Mouse (Mus musculus) neutrophil, adult 5-6 weeks (primary cell): Measurements from ENCODE around the gene Bri3bp. TPM values are rescaled to one million over a fixed set of nuclear protein-coding genes. Genes with fewer than 3 reads are reported as not detected.
A peak's percentile ranks its signal among the peaks of the same experiment; 100 is the strongest.
"Not testable (repeated sequence)": the region's sequence is repeated elsewhere in the genome, so short reads cannot be mapped to it uniquely, and the experiment has no call there.

Experiments used
- ATAC-seq: fragments of 151-379, 151-347 bp; 2 replicates; pipeline ENCODE4 v1.8.0; 2017; ENCODE audit warnings: mild to moderate bottlenecking, moderate TSS enrichment; ENCODE audit not compliant: insufficient number of reproducible peaks, poor library complexity, low FRiP score, severe bottlenecking; ENCODE audit errors: extremely low read depth
- total RNA-seq: library from RNA; stranded (forward); fragments of 200-1000 nt; gene quantifications from 2 replicates; pipeline ENCODE4 v1.2.3, GENCODE M21; 2017

The Bri3bp gene
- 9.7 and 10.1 TPM in 2 replicates for total RNA-seq

DNA sequence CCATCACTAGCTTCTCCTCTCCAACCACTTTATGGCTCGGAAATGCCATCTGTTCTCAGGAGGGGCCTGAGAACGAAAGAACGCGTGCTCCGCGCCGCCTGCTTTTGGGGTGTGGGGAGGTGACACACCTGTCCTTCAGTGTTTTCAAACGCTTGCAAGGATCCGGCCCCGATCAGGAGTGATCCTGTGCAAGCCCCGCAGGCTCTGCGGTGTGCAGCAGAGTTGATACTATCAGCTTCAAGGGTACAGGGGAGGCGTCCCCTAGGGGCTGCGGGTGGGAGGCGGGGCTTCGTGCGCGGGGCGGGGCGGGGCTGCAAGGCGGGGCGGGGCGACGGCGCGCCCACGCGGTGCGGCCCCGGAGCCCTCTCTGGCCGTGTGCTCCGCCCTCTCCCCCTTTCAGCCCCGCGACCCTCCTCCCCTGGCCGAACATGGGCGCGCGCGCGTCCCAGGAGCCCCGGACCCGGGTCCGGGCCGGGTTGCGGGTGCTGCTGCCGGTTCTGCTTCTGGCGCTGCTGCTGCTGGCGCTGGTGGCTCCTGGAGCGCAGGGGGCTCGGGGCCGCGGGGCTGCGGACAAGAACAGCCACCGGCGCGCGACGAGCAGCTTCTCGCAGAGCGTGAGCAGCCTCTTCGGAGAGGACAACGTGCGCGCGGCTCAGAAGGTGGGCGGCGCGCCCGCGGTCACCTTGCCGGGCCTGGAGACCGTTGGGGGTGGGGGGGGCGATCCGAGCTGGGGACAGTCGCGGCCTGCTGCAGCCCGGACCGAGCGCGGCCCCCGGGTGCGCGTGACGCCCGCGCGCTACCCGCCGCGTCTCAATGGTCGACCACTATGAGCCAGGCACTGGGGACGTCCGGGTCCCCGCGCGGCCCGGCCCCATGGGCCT is at the start of gene Bri3bp:
TSS of gene Bri3bp (plus strand) at position 335 of the 881 bp plus-strand sequence.
- peak; percentile 48 for ATAC-seq

DNA sequence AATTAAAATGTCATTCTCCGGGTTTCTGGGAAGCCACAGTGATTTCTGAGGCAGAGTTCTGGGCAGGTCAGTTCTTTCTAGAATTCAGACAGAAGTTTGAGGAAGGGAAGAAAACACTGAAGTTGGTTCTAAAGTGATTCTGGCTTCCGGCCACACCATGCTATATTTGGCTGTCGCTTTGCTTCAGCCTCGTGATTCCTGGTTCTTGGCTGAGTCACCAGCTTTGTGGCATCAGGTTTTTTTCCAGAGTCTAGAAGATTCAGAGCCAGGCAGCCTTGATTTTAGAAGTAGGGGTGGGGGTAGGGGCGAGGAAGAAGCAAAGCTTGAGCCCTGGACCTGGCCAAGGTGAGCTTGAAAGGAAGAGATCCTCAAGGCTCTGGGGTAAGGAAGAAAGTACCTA is 49.8 kb upstream of the Bri3bp start:
- ATAC-seq = no peak

DNA sequence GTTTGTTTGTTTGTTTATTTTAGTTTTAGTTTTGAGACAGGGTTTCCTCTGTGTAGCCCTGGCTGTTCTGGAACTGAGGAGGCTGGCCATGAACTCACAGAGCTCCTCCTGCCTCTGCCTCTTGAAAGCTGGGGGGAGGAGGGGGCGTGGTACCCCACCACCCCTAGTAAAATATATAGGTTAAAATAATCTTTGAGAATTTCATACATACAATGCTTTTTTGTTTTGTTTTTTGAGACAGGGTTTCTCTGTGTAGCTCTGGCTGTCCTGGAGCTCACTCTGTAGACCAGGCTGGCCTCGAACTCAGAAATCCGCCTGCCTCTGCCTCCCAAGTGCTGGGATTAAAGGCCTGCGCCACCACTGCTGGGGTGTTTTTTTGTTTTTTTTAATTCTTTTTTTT is 49.2 kb upstream of the Bri3bp start:
- not testable (repeated sequence) for ATAC-seq

DNA sequence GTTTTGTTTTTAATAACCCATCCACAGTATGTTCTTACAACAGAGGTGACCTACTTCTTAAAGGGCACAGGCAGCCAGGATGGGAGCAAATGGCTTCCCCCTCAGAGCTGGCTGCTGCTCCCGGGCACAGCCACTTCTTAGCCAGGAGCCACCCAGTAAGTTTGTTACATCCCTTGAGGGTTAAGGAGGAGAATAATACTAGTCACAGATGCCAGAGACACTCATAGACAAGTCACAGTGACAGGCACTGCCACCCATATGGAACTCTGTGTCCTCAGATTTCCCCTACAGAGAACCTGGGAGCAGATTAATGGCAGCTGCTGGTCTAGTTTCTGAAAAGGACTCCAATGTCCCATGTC is 48.8 kb upstream of the Bri3bp start:
- no peak for ATAC-seq

DNA sequence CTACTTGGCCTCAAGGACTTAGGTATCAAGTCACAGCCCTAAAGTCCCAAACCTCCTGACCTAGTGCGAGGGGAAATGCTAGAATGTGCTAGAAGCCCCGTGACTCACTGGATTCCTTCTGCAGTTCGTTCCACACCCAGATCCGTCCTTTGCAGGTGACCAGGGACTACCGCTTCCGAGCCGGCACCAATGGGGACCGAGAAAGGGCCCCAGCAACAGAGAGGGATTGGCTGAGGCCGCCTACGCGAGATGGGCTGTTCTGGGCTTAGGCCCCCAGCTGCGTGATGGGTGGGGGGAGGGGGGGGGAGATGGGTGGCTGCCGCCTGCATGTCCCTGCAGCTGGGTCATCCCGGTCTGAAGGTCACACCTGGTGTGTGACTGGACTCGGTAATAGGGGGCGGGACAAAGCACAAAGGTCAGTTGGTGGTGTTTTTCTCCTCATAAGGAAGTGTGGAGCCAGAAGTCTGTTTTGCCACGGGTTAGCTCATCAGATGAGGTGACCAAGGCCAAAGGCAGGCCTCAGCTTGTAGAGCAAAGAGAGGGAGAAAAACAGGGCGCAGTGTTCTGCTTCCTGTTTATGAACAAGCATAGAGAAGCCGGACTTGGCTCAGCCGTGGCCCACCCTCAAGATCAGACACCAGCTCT is 48.3 kb upstream of the Bri3bp start:
- peak; percentile 73 for ATAC-seq

DNA sequence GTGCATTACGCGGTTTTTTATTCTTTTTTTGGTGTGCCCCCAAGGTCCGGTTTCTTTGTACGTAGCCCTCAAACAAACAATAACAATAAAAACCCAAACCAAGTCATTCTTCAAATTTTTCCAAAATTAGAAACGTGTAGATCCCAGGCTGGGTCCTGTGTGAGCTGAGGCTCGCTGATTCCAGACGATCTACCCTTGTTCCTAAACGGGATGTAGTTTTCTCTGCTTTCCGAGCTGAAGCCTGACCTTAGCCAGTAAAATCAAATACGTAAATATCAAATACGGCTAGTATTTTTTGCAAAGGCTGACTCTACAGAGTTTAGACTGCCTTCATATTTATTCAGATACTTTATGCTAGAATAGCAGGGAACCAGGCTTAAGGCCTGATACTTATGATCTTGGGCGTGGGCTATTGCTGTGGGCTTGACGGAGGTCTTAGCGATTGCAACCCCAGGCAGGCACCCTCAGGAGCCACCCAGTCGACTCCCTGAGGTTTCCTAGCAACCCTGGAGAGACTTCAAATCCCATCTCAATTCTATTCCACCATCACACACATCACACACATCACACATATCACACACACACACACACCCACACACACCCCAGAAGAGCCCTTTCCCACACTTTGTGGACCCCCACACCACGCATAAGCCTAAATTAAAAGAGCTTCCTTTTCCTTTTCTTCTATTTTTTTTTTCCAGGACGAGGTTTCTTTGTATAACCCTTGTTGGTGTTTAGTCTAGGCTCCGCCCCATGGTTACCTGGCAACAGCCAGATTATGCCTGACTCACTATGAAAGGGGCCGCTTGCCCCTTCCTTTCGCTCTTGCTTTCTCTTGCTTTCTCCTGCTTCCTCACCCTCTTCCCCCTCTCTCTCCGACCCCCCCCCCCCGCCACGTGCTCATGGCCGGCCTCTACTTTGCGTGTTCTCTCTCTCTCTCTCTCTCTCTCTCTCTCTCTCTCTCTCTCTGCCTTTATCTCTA is 47.5 kb upstream of the Bri3bp start:
- no peak for ATAC-seq

DNA sequence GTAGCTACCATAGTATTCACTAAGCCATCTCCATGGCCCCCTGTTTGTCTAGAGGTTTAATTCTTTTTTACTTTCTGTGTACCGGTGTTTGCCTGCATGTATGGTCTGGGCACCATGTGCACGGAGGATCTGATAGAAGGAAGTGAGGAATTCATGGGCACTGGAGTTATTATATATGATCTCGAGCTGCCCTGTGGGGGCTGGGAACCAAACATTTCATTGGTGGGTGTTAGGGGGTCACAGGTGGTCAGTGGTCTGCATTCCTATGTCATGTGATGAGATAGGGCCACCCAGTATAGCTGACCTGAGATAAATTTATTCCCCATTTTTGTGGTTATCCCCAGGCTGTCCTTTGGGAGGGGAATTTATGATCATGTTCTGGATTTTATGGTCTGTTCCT is 46.4 kb upstream of the Bri3bp start:
- no peak for ATAC-seq

DNA sequence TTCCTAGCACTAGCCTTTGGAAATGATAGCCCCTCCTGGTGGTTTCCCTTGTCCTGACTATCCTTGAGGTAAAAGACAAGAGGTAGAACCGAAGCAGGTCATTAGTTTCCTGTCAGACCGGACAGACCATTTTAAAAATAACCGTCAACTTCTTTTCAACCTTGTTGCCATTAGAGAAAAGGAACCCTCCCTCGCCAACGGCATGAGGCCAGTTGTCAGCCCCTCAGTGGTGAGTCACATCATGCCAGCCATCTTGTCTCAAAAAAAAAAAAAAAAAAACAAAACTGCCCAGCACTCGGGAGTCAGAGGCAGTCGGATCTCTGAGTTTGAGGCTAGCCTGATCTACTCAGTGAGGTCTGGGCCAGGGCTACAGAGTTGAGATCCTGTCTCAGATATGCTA is 40.5 kb upstream of the Bri3bp start:
- ATAC-seq = no peak

DNA sequence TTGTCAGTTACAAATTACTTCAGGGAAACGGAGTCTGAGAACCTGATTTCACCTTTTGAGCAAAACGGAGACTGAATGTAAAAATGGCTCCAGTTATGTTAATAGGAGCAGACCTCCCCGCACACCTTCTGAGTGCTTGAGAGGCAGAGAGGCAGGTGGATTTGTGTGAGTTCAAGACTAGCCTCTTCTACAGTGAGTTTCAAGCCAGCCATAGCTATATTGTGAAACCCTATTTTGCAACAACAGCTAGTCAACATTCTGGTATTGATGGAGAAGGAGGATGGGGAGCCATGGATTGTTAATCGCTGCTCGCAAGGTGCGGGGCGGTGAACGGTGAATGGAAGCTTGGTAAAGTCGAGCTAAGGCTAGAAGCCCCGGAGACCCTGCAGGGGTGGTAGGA is 38.9 kb upstream of the Bri3bp start:
- no peak for ATAC-seq

DNA sequence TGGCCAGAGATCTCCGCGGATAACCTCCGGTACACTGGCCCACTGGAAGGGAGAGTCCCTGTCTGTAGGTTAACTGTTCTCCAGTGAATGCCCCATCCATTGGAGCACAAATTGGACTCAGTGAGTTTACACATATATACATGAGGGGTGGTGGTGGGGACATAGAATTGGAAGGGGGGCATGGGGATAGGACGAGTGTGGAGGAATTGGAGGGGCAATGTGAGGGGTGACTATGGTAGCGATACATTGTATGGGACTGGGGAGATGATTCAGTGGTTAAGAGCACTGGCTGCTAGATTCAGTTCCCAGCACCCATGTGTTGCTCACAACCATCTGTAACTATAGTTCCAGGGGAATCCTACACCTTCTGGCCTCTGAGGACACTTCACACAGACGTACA is 38.4 kb upstream of the Bri3bp start:
- no peak for ATAC-seq

DNA sequence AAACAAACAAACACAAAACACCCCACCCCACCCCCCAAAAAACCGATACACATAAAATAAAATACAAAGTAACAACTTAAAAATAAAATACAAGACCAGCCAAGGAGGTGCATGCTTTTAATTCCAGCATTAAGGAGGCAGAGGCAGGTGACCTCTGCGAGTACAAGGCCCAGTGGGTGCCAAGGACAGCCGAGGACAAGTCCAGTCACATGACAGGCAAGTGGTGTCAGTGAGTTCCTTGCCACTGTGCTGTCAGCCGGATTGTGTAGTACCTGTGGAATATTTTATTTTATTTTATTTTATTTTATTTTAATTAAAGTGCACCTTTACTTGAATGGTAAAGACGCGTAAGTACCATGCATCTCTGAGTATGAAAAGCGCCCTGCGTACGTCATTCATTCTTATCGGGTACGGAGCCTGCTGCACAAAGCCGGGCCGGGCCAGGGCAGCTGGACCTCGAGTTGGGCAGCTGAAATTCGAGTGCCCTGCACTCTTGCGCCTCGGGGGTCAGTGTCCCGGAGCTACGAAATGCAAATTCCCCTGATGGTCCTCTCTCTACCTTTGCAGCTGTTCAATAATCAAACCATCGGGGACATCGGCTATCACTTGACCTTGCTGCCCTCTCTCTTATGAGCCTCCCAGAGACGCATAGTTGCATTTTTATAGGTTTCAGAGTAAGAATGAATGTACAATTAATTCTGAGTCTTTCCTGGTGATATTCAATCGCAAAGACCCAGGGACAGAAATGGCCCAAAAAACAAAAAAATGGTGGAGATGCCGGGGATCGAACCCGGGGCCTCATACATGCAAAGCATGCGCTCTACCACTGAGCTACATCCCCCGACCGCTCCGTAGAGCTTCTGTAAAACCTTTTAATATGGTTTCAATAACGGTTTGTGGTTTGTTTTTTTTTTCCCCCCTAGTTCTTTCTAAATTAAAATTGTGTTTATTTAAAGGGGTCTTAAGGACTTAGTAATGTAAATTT is 37.6 kb upstream of the Bri3bp start:
- no peak for ATAC-seq

DNA sequence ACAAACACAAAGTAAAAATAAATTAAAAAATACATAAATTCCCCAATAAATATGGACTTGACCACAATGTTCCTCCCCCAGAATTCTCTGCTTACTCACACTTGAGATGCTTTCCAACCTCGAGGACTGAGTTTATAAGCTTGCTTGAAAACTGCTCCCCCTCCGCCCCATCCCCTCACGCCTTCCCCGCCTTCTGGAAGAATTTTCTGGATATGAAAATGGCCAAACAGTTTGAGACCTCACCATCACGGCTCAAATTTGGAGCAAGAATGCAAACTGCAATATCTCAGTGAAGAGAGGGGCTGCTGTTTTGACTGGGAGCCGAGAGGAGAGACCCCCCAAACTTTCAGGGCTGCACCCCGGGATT is 36.8 kb upstream of the Bri3bp start:
- no peak for ATAC-seq

DNA sequence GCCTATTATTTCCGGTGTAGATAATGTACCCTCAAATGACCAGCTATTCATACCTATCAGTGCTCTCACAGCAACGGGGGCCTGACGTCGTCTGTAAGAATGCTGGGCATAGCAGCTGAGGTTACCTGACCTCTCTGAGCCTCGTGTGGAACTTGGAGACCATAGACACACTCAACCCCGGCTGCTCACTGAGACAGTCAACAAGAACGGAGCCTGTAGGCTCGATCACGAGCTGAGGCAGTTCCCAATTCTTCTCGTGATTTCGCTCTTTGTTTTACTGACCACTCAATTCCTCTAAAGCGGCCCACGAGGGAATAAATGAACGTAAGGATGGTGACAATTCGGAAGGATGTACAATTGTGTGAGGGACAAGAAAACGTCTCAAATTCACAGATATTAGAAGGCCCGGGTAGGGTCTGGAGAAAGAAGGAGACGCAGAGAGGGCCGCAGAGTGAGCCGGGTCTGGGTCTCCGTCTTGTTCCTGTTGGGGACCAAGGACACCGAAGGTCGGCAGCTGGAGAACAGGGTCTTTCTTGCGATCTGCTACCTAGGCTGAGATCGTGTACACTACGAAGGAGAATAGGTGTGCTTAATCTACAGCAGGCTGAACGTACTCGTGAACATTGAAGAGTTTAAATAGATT is 36.3 kb upstream of the Bri3bp start:
- no peak for ATAC-seq

DNA sequence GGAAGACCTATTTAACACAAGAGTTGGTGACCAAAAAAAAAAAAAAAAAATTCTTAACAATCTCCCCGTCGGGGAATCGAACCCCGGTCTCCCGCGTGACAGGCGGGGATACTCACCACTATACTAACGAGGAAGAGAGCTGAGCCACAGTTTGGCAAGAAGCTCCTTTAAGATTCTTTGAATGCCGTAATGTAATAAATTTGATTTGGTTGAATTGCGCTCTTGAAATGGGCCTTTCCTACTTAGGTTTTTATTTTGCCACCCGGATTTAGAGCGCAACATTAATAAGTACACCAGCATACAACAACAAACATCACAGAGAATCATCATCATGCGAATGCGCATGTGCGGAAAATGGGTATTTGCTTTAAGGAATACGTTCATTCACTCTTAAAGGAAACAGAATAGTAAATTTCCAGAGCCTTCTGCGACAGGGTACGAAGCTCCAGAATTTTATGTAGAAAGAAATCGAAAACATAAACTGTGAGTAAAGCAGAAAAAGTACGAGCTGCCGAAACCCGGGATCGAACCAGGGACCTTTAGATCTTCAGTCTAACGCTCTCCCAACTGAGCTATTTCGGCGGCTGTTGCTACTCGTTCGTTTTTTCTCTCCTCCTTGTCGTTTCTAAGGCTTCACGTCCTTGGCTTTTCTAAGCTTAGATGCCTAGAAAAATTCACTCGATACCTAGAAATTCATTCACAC is 35.7 kb upstream of the Bri3bp start:
- peak; percentile 22; the same call in 1 of the 2 replicates for ATAC-seq

DNA sequence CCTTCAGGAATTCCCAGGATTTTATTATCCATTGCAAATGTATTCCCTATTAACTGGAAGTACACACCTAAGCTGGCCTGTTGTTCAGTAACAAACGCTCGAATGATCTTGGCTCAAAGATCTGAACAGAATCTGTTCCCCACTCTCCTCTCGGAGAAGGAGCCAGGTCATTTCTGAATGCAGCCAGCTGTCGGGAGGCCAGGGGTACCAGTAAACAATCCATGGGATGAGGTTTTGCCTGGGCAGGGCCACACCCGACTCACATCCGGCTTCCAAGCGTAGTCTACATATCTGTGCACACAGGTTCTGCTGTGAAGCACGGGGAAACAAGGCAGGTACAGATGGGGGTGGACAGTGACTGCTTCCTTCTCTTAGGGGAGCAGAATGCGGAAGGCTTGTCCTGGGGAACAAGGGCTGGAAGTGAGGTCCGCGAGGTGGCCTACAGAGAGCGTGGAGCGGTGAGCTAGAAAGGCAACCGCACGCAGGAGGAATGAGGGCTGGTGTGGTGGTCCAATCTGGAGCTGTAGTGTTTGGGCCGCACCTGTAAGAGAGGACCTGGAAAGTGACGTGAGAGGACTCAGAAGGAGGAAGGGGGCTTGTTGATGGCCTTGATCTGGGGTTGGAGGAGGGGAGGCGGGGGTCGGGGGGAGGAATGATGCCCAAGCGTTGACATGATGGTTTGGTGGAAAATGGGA is 34.9 kb upstream of the Bri3bp start:
- peak; percentile 42; the same call in 1 of the 2 replicates for ATAC-seq

DNA sequence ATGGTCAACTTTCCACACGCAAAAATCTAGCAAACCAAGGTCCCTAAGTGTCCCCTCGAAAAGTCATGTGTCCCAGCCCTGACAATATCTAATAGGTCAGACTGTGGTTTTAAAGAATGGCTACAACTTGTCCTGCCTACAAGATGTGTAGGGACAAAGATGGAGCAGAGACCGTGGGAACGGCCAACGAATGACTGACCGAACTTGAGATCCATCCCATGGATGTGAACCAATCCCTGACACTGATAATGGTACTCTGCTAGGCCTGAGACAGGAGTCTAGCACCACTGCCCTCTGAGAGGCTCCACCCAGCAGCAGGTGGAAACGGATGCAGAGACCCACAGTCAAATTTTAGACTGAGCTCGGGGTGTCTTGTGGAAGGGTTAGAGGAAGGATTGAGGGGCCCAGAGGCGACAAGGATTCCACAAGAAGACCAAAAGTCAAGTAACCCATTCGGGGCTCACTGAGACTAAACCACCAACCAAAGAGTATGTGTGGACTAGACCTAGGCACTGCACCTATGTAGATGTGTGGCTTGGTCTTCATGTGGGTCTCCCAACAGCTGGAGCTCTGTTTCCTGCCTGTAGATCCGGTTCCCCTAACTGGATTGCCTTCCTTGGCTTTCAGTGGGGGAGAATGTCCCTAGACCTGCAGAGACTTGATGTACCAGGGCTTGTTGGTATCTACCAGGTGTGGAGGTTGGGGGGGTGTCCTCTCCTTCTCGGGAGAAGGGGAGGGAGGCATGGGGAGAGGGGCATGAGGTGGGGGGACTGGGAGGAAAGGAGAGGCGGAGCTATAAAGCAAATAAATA is 34.1 kb upstream of the Bri3bp start:
- no peak for ATAC-seq
